Mouse (Mus musculus) liver, postnatal 0 days (tissue): ENCODE data around the gene Fndc1. TPM values are rescaled to one million over a fixed set of nuclear protein-coding genes. Genes with fewer than 3 reads are reported as not detected.

Source experiments
- ATAC-seq: fragments of 200-750 bp; cut with Nextera tagmentation; 2 replicates; pipeline ENCODE4 v1.8.0; 2017; ENCODE audit warnings: mild to moderate bottlenecking, moderate library complexity
- DNase-seq: peaks from one replicate; pipeline ENCODE4 v3.0.0-alpha.2; 2016
- H3K27ac ChIP-seq: fragments of 300-500 bp; sonication (generic); 2 replicates; pipeline ENCODE4 v1.5.1; 2014; ENCODE audit warnings: antibody characterized with exemption, moderate library complexity, mild to moderate bottlenecking, low read depth
- H3K27me3 ChIP-seq: fragments of 300-500 bp; sonication (generic); 2 replicates; pipeline ENCODE4 v1.6.1; 2014; ENCODE audit warnings: low read length, control low read depth, mixed read lengths; ENCODE audit not compliant: insufficient read depth
- H3K36me3 ChIP-seq: fragments of 300-500 bp; sonication (generic); replicated peaks from 2 replicates; pipeline ENCODE4 v1.6.1; 2014; ENCODE audit warnings: mild to moderate bottlenecking, control low read depth, low read length, moderate library complexity, mixed read lengths; ENCODE audit not compliant: insufficient read depth
- H3K4me1 ChIP-seq: fragments of 300-500 bp; sonication (generic); 2 replicates; pipeline ENCODE4 v1.6.1; 2014; ENCODE audit warnings: antibody characterized with exemption, mild to moderate bottlenecking, control low read depth; ENCODE audit not compliant: insufficient read depth
- H3K4me2 ChIP-seq: fragments of 300-500 bp; sonication (generic); 2 replicates; pipeline ENCODE4 v1.6.1; 2014; ENCODE audit warnings: low read depth, mild to moderate bottlenecking, low read length, moderate library complexity, mixed read lengths
- H3K4me3 ChIP-seq: fragments of 300-500 bp; sonication (generic); 2 replicates; pipeline ENCODE4 v1.5.1; 2014; ENCODE audit warnings: low read depth, low read length
- H3K9ac ChIP-seq: fragments of 300-500 bp; sonication (generic); replicated peaks from 2 replicates; pipeline ENCODE4 v1.6.1; 2014; ENCODE audit warnings: mild to moderate bottlenecking, moderate library complexity
- H3K9me3 ChIP-seq: fragments of 300-500 bp; sonication (generic); 2 replicates; pipeline ENCODE4 v1.6.1; 2016; ENCODE audit warnings: mild to moderate bottlenecking, control low read depth, low read length, mixed read lengths
- CTCF ChIP-seq: sonication (generic); IDR thresholded peaks from 2 replicates; pipeline ENCODE4 v1.5.1; 2016; ENCODE audit warnings: antibody characterized with exemption, low read depth
- EP300 ChIP-seq: IDR thresholded peaks from 2 replicates; pipeline ENCODE4 v1.6.1; 2016; ENCODE audit warnings: antibody characterized with exemption, low read depth, mild to moderate bottlenecking
- WGBS: fragments of 180-500 bp; shearing (Covaris S2); extraction: QIAGEN DNeasy Blood & Tissue Kit; methylation state at CpG from one replicate; pipeline ENCODE4 v1.1.7; 2014; ENCODE audit not compliant: insufficient replicate concordance; 5-methylcytosine and 5-hydroxymethylcytosine counted together
- polyA plus RNA-seq: library from polyadenylated mRNA; unstranded; fragments of >200 nt; fragmentation: Nextera tagmentation; extraction: Ambion mirVana; gene quantifications from 2 replicates; pipeline ENCODE4 v1.2.1, GENCODE M21; 2015

The Fndc1 gene
- polyA plus RNA-seq, 1 experiment from 2014 or later: 0.31 TPM

DNA sequence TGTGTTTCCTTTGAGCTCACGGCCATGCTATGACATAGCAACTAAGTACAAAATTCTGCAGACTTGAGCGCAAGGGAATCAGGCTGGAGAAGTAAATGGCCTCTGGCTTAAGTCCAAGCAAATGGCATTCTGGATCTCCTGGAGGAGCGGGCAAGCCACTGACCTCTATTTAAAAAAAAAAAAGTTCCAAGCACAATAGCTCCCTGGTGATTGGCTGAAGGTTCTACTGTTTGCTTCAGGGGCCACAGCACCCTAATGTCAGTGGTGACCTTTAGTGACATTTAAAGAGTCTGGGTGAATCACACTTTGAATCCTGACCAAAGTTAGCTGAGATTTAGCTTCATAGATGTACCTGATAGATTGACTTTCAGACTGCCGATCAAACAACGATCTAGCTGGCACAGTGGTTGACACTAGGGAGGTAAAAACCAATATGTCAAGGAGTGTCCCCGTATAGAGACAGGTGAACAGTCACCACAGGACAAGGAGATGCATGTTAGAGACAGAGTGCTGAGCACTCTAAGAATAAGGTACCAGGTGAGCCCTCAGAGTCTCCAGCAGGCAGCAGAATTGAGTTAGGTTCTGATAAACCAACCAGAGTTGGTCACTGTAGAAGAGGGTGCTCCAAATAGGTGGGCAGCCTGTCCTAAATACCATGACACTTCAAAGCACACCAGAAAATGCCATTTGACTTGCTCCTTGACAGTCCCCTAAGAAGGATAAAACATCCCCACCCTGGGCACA, 43.9 kb upstream of the Fndc1 start:
- WGBS: 75% methylated on average over 6 of the region's 6 CpGs
- ATAC-seq (no peak), DNase-seq (no peak)
- Histone ChIP-seq H3K9me3 (no peaks in the 10 kb centered on the region), H3K4me2 (no peak overlapping the region), H3K27me3 (0 out of 2 replicates have a peak, but pooled peaks cover 3% of the 10 kb centered on the region), H3K36me3 (no peaks in the 10 kb centered on the region), H3K4me3 (no peak overlapping the region), H3K4me1 (peaks cover 6% of the 10 kb centered on the region; the same call in 1 of the 2 replicates), H3K27ac (no peak overlapping the region), H3K9ac (no peak overlapping the region)
- no peak for TF ChIP-seq CTCF
- no peak for TF ChIP-seq EP300

GRCm38 (mm10) chr17:7869114-7869513, 42.0 kb upstream of the Fndc1 start:
- H3K4me2 ChIP-seq: no peak overlapping the region
- no peak overlapping the region for H3K27ac ChIP-seq
- no peak overlapping the region for H3K9ac ChIP-seq
- no peak overlapping the region for H3K4me3 ChIP-seq
- 52% methylated on average over 7 of the region's 7 CpGs for WGBS
- H3K9me3 ChIP-seq: no peaks in the 10 kb centered on the region
- no peaks in the 10 kb centered on the region for H3K4me1 ChIP-seq
- H3K36me3 ChIP-seq: no peaks in the 10 kb centered on the region
- 0 out of 2 replicates have a peak, but pooled peaks cover 3% of the 10 kb centered on the region for H3K27me3 ChIP-seq
- DNase-seq (no peak), ATAC-seq (no peak)
- TF ChIP-seq CTCF: no peak
- TF ChIP-seq EP300: no peak

- 4% methylated on average over 4 of the region's 4 CpGs for WGBS
- Histone ChIP-seq H3K9me3 (no peaks in the 10 kb centered on the region), H3K27me3 (0 out of 2 replicates have a peak, but pooled peaks cover 3% of the 10 kb centered on the region), H3K9ac (no peak overlapping the region), H3K4me3 (no peak overlapping the region), H3K27ac (no peak overlapping the region), H3K36me3 (no peaks in the 10 kb centered on the region), H3K4me2 (no peak overlapping the region), H3K4me1 (no peaks in the 10 kb centered on the region)
- peak; percentile 82 for DNase-seq
- TF ChIP-seq CTCF (peak; percentile 87), EP300 (no peak)
- no peak for ATAC-seq
Measured at GRCm38 (mm10) chr17:7868631-7869030, 41.5 kb upstream of the Fndc1 start.

- peak; percentile 73 for TF ChIP-seq CTCF
- TF ChIP-seq EP300: no peak
- Histone ChIP-seq H3K4me1 (no peaks in the 10 kb centered on the region), H3K36me3 (no peaks in the 10 kb centered on the region), H3K27me3 (0 out of 2 replicates have a peak, but pooled peaks cover 3% of the 10 kb centered on the region), H3K27ac (no peak overlapping the region), H3K9me3 (no peaks in the 10 kb centered on the region), H3K9ac (no peak overlapping the region), H3K4me2 (no peak overlapping the region), H3K4me3 (no peak overlapping the region)
- no peak for DNase-seq
- 20% methylated on average over 7 of the region's 7 CpGs for WGBS
- ATAC-seq: no peak
Measured at GRCm38 (mm10) chr17:7864740-7865139, 37.6 kb upstream of the Fndc1 start.

DNA sequence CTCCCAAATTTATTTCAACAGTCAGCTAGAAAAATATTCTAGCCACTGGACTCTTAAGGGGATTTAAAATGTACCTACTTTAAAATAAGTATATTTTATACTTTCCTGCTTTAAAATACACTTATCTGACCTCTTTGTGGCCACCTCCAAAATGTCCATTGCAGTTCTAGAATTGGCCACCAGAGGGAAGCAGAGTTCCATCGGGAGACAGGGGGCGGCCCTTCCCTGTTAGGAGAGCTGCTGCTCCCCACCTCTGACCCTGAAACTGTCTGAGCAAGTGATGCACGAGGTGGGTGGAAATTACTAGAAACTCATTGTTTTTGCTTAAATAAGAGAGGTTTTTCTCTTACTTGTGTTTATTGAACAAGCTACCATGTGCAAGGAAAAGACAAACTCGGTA, 36.6 kb upstream of the Fndc1 start:
- H3K4me3 ChIP-seq: no peak overlapping the region
- WGBS: 25% methylated on average over 4 of the region's 4 CpGs
- no peak overlapping the region for H3K4me2 ChIP-seq
- H3K27ac ChIP-seq: no peak overlapping the region
- ATAC-seq (no peak), DNase-seq (peak; percentile 78)
- H3K9ac ChIP-seq: no peak overlapping the region
- no peaks in the 10 kb centered on the region for H3K4me1 ChIP-seq
- H3K27me3 ChIP-seq: no peaks in the 10 kb centered on the region
- H3K36me3 ChIP-seq: no peaks in the 10 kb centered on the region
- H3K9me3 ChIP-seq: no peaks in the 10 kb centered on the region
- peak; percentile 95 for TF ChIP-seq CTCF
- TF ChIP-seq EP300: no peak

GRCm38 (mm10) chr17:7860845-7861360, 33.8 kb upstream of the Fndc1 start:
- no peaks in the 10 kb centered on the region for H3K4me1 ChIP-seq
- H3K9ac ChIP-seq: no peak overlapping the region
- DNase-seq (no peak), ATAC-seq (no peak)
- H3K27ac ChIP-seq: no peak overlapping the region
- H3K36me3 ChIP-seq: no peaks in the 10 kb centered on the region
- WGBS: 47% methylated on average over 8 of the region's 8 CpGs
- TF ChIP-seq CTCF (no peak), EP300 (no peak)
- no peak overlapping the region for H3K4me3 ChIP-seq
- H3K4me2 ChIP-seq: no peak overlapping the region
- H3K27me3 ChIP-seq: no peaks in the 10 kb centered on the region
- H3K9me3 ChIP-seq: no peaks in the 10 kb centered on the region
